Mouse (Mus musculus) limb, embryonic 12.5 days (tissue): ENCODE measurements around the gene Itprid1. TPM values are rescaled to one million over a fixed set of nuclear protein-coding genes. Genes with fewer than 3 reads are reported as not detected.

Experiments
- ATAC-seq: fragments of 200-750 bp; cut with Nextera tagmentation; 2 replicates; pipeline ENCODE4 v1.8.0; 2017; ENCODE audit warnings: low read depth, moderate TSS enrichment; ENCODE audit not compliant: insufficient number of reproducible peaks, insufficient read depth, low FRiP score, low TSS enrichment
- H3K27ac ChIP-seq: fragments of 300-500 bp; sonication (generic); 2 replicates; pipeline ENCODE4 v1.5.1; 2016; ENCODE audit warnings: mild to moderate bottlenecking, moderate library complexity
- H3K27me3 ChIP-seq: fragments of 300-500 bp; sonication (generic); 2 replicates; pipeline ENCODE4 v1.6.1; 2016; ENCODE audit warnings: mild to moderate bottlenecking, moderate library complexity
- H3K36me3 ChIP-seq: fragments of 300-500 bp; sonication (generic); 2 replicates; pipeline ENCODE4 v1.6.1; 2016; ENCODE audit warnings: mild to moderate bottlenecking, moderate library complexity
- H3K4me1 ChIP-seq: fragments of 300-500 bp; sonication (generic); replicated peaks from 2 replicates; pipeline ENCODE4 v1.6.1; 2016
- H3K4me2 ChIP-seq: fragments of 300-500 bp; sonication (generic); 2 replicates; pipeline ENCODE4 v1.6.1; 2016; ENCODE audit warnings: mild to moderate bottlenecking, moderate library complexity
- H3K4me3 ChIP-seq: fragments of 300-500 bp; sonication (generic); replicated peaks from 2 replicates; pipeline ENCODE4 v1.5.1; 2016; ENCODE audit warnings: mild to moderate bottlenecking
- H3K9ac ChIP-seq: fragments of 300-500 bp; sonication (generic); replicated peaks from 2 replicates; pipeline ENCODE4 v1.6.1; 2016; ENCODE audit warnings: mild to moderate bottlenecking, moderate library complexity
- H3K9me3 ChIP-seq: fragments of 300-500 bp; sonication (generic); 2 replicates; pipeline ENCODE4 v1.6.1; 2016; ENCODE audit warnings: mild to moderate bottlenecking, moderate library complexity
- WGBS: fragments of 180-500 bp; shearing (Covaris S2); methylation state at CpG from one replicate; pipeline ENCODE4 v1.1.7; 2016; 5-methylcytosine and 5-hydroxymethylcytosine counted together
- polyA plus RNA-seq: library from polyadenylated mRNA; unstranded; fragments of >200 nt; fragmentation: Nextera tagmentation; extraction: Ambion mirVana; gene quantifications from 2 replicates; pipeline ENCODE4 v1.2.1, GENCODE M21; 2016

Gene Itprid1
- polyA plus RNA-seq, 1 experiment from 2014 or later: not detected

DNA sequence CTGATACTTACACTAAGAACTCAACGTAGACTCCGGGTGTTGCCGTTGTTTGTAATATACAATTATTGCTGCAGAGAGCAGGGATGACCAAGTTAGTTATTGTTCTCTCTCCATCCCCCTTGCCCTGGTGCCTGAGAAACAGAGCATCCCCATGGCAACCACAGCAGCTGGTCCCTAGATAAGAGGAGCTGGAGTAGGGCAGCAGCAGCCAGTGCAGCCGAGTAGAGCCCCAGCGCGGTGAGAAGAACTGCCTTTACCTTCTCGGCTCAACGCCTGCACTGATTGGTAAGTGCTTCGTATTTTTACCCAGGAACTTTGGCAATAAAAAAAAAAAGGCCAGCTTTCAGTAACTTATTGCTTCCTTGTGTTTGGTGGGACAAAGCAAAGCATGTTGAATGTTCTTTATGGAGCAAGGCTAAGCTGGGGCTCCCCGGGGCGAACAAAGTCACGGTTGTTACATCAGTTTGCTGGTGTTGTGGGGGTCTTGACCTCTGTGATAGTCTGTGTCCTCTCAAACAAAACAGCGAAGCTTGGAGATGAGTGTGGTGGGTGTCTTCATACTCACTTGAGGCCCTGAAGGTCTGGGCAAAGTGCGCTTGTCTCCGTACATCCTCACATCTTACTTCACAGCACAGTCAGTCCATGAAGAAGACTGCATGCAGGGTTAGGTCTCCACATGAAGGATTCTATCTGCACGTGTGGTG, 180.7 kb downstream of the Itprid1 start, which contains the start of gene Ppp1r17:
Gene Ppp1r17 (plus strand): TSS at position 207 of the 704 bp plus-strand sequence.
- no peak within 1 kb of the TSS for H3K9ac ChIP-seq
- no peaks in the 10 kb centered on the region for H3K36me3 ChIP-seq
- H3K27me3 ChIP-seq: no peaks in the 10 kb centered on the region
- no peak within 1 kb of the TSS for H3K27ac ChIP-seq
- no peak within 1 kb of the TSS for H3K4me3 ChIP-seq
- no peak within 1 kb of the TSS for H3K4me2 ChIP-seq
- no peak for ATAC-seq
- no peaks in the 10 kb centered on the region for H3K9me3 ChIP-seq
- WGBS: 70% methylated on average over 16 of the region's 16 CpGs
- H3K4me1 ChIP-seq: peaks cover 2% of the 10 kb centered on the region; the same call in 1 of the 2 replicates

- ATAC-seq: no peak
- Histone ChIP-seq H3K36me3 (no peaks in the 10 kb centered on the region), H3K9me3 (no peaks in the 10 kb centered on the region), H3K4me3 (no peak overlapping the region), H3K4me2 (no peak overlapping the region), H3K9ac (no peak overlapping the region), H3K4me1 (peaks cover 3% of the 10 kb centered on the region; the same call in 1 of the 2 replicates), H3K27me3 (no peaks in the 10 kb centered on the region), H3K27ac (no peak overlapping the region)
- 69% methylated on average over 2 of the region's 2 CpGs for WGBS
Measured at GRCm38 (mm10) chr6:56019632-56020031, 182.9 kb downstream of the Itprid1 start.

GRCm38 (mm10) chr6:56025533-56025932, 188.8 kb downstream of the Itprid1 start:
- Histone ChIP-seq H3K4me3 (no peak overlapping the region), H3K9ac (no peak overlapping the region), H3K27me3 (no peaks in the 10 kb centered on the region), H3K4me2 (no peak overlapping the region), H3K36me3 (no peaks in the 10 kb centered on the region), H3K4me1 (0 out of 2 replicates have a peak, but pooled peaks cover 3% of the 10 kb centered on the region), H3K27ac (no peak overlapping the region), H3K9me3 (no peaks in the 10 kb centered on the region)
- no peak for ATAC-seq
- 66% methylated on average over 2 of the region's 2 CpGs for WGBS

DNA sequence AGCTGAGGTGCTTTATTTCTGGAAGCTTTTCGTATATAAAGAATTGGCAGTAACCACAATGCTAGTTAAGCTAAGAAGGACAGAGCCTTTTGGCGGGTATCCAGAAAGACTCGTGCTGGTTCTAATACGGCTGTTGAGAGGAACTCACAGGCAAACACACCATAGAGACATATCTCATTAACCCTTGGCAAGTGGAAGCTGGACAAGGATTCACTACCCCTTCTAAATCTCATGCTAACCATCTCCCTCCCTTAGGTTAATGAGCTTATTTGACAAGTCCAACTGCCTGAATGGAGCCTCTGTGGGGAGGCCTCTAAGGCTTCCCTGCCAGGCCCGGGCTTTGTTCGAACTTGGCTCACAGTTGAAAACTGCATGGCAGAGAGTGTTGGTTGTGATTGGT, 190.6 kb downstream of the Itprid1 start:
- Histone ChIP-seq H3K36me3 (no peaks in the 10 kb centered on the region), H3K9me3 (no peaks in the 10 kb centered on the region), H3K27me3 (no peaks in the 10 kb centered on the region), H3K4me1 (0 out of 2 replicates have a peak, but pooled peaks cover 2% of the 10 kb centered on the region), H3K27ac (no peak overlapping the region), H3K9ac (no peak overlapping the region), H3K4me3 (no peak overlapping the region), H3K4me2 (no peak overlapping the region)
- WGBS: 81% methylated on average over 6 of the region's 6 CpGs
- no peak for ATAC-seq

DNA sequence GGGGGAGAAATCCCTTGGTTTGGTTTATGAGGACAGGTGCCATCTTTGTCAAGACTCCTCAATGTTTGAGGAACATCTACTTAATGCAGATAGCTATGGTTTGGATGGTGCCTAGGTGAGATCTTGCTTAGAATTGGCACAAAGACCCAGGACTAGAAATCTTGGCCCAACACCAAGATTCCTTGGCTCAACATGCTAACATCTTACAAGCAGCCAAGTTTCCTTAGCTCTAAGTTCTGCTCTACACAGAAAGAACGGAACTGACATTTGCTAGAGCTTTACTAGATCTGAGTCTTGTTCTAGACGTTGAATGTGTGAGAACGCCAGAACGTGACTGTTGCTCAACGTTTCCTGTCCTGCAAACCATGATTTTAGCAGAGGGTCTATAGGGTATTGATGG, 191.3 kb downstream of the Itprid1 start:
- ATAC-seq: no peak
- no peaks in the 10 kb centered on the region for H3K4me1 ChIP-seq
- no peak overlapping the region for H3K4me2 ChIP-seq
- whole genome bisulfite sequencing: 89% methylated on average over 5 of the region's 5 CpGs
- no peaks in the 10 kb centered on the region for H3K36me3 ChIP-seq
- no peak overlapping the region for H3K27ac ChIP-seq
- no peak overlapping the region for H3K4me3 ChIP-seq
- no peaks in the 10 kb centered on the region for H3K27me3 ChIP-seq
- H3K9me3 ChIP-seq: no peaks in the 10 kb centered on the region
- no peak overlapping the region for H3K9ac ChIP-seq

Other genes with a start within 250 kb of the Itprid1 start
- gene Neurod6, start 155.6 kb upstream of the Itprid1 start, polyA plus RNA-seq: not detected in 2 replicates
- gene Ppp1r17, start 180.6 kb downstream of the Itprid1 start, polyA plus RNA-seq: 0.56 TPM in 1 of 2 replicates, not detected in the other